Mouse (Mus musculus) megakaryocyte progenitor cell, adult 5-6 weeks (primary cell): ENCODE results near the gene Csmd2. TPM values are rescaled to one million over a fixed set of nuclear protein-coding genes. Genes with fewer than 3 reads are reported as not detected.

ENCODE experiments used
- ATAC-seq: replicated peaks from 2 replicates; pipeline ENCODE4 v1.8.0; 2016; ENCODE audit warnings: mild to moderate bottlenecking, moderate TSS enrichment, inconsistent platforms; ENCODE audit not compliant: poor library complexity
- total RNA-seq, 2 experiments: library from RNA; stranded (forward) in 1 of 2; stranded (reverse) in 1 of 2; fragments of 157-497, 149-512 nt in 1 of 2; fragments of 200-1000 nt in 1 of 2; gene quantifications; 2 replicates each; pipeline versions ENCODE4 v1.2.3 to v1.2.4; 2015 to 2017

Csmd2 gene
- total RNA-seq, 2 experiments from 2014 or later: not detected

- ATAC-seq: no peak
Observed at GRCm38 (mm10) chr4:128135014-128135622, 147.5 kb downstream of the Csmd2 start.

GRCm38 (mm10) chr4:128139991-128140390 is 152.3 kb downstream of the Csmd2 start:
- ATAC-seq: no peak

DNA sequence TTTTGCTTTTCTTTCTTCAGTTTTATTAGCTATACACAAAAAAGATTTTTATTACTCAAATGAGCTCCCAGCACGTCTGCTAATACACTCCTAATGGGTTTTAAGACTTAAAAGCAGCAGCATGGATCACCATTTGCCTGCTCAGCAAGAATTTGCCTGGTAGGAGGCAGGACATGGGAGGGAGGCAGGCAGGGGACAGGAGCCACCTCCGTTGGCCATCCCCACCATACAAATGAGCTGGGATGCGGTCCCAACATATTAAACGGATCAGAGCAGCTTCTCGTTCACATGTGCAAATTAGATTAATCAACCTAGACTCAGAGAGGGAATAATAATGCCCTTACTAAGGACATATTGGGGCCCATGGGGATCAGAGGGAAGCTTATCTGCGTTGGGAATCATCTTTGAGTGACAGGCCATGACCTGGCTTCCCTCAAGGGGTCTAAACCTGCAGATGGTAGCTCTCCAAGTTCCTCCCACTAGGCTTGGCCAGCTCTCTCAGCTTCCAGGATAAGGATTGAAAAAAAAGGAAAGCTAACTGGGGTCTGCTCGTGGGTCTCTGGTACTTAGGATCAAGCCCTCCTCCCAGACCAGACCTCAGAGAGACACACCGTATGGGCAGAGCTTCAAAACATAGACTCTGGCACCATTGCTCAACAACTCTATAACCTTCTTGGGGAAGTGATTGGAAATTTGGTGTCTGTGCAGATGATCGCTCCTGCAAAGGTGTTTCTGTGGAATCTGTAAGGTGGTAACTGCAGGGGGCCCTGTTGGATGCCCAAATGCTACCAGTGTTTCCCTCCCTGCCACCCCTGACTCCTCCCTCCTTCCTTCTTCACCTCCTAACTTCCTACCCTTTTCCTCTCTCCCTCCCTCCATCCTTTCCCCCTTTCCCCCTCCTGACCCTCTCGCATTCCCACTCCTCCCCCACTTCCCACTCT is 153.8 kb downstream of the Csmd2 start:
- ATAC-seq: no peak

- no peak for ATAC-seq
Observed at GRCm38 (mm10) chr4:128142279-128142678, 154.6 kb downstream of the Csmd2 start.

GRCm38 (mm10) chr4:128143147-128143546 is 155.5 kb downstream of the Csmd2 start:
- no peak for ATAC-seq

GRCm38 (mm10) chr4:128149524-128149923 is 161.9 kb downstream of the Csmd2 start:
- ATAC-seq: no peak

GRCm38 (mm10) chr4:128152066-128152465 is 164.4 kb downstream of the Csmd2 start:
- ATAC-seq: no peak

GRCm38 (mm10) chr4:128153144-128153543 is 165.5 kb downstream of the Csmd2 start:
- ATAC-seq: no peak

- ATAC-seq: no peak
Observed at GRCm38 (mm10) chr4:128155226-128155625, 167.6 kb downstream of the Csmd2 start.

- no peak for ATAC-seq
Observed at GRCm38 (mm10) chr4:128160656-128161055, 173.0 kb downstream of the Csmd2 start.

DNA sequence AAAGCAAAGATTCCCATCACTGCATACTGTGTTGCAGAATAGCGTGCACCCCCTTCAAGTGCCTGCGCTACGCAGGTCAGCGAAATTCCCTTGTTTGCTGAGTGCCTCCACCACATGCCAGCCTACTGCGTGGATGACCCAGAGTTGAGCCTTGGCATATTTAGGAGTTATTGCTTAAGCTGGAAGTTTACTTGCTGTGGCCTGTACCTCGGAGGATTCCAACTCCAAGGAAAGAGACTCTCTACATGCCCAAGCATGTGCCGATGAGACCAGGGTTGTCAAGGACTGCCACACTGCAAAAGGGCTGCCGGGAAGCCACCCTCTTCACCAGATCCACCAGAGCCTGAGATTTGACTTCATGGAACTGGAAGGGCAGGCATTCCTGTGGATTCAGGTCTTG is 182.5 kb downstream of the Csmd2 start:
- ATAC-seq: no peak

GRCm38 (mm10) chr4:128171233-128171632 is 183.6 kb downstream of the Csmd2 start:
- ATAC-seq: no peak

DNA sequence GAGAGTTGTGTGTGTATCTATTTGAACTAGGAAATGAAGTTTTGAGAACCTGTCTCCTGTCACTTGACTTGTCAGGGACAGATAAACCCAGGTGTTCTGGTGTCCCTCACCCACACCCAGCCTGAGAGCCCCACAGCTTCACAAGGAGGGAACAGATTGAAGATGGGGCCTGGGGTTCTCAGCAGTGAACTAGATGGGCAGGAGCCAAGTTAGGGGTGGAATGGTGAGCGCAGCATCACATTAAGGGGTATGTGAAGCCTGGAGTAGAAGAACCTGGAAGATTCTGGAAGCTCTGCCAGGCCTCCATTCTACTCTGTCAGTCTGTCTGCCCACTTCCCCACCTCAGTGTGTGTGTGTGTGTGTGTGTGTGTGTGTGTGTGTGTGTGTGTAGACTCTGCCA is 184.0 kb downstream of the Csmd2 start:
- no peak for ATAC-seq

DNA sequence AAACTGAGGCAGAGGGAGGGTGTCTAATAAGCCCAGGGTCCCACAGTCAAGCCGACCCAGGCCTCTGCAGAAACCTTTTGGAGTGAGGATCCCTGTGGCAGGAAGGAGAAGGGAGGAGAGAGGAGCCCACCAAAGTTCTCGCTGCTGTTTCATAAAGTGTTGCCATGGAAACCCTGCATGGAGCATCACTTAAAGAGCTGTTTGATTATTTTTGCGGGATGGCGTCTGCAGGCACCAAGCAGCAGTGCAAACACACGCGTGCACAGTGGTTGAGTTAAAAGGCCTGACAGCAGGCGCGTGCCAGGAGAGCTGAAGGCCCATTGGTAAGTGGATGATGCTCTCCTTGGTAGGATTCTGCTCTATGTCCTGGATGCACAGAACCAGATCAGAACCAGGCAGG is 191.3 kb downstream of the Csmd2 start:
- no peak for ATAC-seq

- no peak for ATAC-seq
Observed at GRCm38 (mm10) chr4:128179581-128179980, 191.9 kb downstream of the Csmd2 start.

GRCm38 (mm10) chr4:128184747-128185146 is 197.1 kb downstream of the Csmd2 start:
- ATAC-seq: no peak

GRCm38 (mm10) chr4:128194454-128194853 is 206.8 kb downstream of the Csmd2 start:
- ATAC-seq: no peak

- no peak for ATAC-seq
Observed at GRCm38 (mm10) chr4:128217991-128218595, 230.4 kb downstream of the Csmd2 start.

DNA sequence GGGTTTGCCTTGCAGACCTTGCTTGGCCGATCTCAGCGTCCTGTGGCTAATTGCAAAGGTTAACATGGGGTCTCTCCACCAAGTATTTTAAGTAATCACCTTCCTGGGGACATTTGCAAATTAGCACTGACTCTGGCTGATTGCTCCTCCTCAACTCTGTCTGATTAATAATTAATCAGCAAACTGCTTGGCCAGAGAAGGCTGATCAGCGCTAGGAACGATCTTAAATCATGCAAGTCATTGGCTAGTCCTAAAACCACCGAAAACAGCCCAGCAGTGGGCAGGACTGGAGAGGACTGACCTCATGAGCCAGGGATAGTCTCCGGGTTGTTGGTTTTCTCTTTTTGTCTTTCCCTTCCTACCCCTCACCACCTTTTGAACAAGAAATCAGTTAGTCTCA is 236.8 kb downstream of the Csmd2 start:
- ATAC-seq: no peak

DNA sequence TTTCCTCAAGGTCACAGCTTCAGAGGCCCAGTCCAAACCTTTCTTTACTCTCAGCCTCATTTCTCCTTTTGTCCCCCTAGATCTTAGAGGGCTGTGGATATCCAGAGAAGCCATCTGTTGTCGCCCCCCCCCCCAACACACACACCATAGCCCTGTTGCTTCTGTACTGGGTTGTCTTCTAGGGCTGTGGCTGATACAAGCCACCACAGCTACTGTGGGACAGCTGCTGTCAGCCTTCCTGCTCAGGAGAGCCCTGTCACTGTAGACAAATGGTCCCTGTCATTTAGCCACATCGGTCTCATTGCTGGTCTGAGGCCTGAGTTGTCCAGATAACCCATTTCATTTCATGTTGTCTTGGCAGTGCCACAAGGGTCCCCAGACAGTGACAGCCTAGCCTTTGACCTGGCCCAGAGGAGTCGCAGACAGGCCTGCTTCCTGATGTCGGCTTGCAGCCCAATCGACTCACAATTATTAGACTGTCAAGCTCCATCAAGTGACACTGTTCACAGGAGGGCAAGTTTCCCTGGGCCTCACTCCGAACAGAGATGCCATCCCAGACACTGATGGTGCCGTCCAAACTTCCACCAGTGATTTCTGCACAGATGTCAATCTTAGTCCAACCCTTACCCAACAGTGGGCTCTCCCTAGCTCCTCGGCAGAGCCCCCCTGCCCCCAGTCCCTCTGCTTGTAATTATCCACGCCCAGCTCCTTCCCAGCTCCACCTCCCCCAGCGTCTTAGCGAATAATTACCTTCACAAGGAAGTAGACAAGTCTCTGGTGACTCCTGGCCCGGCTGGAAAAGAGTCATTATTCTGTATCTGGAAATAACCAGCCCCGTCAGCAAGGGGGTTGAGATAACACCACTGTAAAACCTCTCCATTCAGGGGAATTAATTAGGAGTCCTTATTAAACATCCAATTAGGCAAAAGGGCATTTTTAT is 240.0 kb downstream of the Csmd2 start:
- no peak for ATAC-seq

DNA sequence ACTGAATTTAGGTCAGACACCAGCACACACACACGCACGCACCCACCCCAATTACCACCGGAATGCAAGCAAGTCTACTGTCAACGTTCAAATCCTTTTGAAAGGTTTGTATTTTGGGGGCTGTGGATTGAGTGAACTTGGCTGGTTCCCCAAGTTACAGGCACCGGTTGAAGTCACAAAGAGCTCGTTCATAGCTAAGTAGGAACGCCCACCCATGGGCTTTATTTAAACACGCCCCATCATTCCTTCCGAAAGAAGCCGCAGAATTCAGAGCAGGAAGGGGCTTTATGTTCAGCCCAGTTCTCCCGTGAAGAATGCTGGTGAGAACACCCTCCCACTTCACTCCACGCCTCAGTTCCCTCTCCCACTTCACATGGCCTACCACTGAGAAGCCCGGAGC is 245.8 kb downstream of the Csmd2 start:
- no peak for ATAC-seq
